Mouse (Mus musculus): ENCODE measurements around the gene Gsk3b. TPM values are rescaled to one million over a fixed set of nuclear protein-coding genes. Genes with fewer than 3 reads are reported as not detected.
"Not testable (repeated sequence)": the region's sequence is repeated elsewhere in the genome, so short reads cannot be mapped to it uniquely, and the experiment has no call there.

The Gsk3b gene
- total RNA-seq, 2 experiments from 2014 or later = 59.0 to 70.0 TPM

GRCm38 (mm10) chr16:38189952-38190351, 101.2 kb downstream of the Gsk3b start:
- no peak for DNase-seq

- DNase-seq = no peak
These were observed 101.7 kb downstream of the Gsk3b start for GRCm38 (mm10) chr16:38190531-38190930.

- no peak for DNase-seq
These were observed 102.7 kb downstream of the Gsk3b start for GRCm38 (mm10) chr16:38191460-38191859.

- DNase-seq = no peak
These were observed 103.8 kb downstream of the Gsk3b start for GRCm38 (mm10) chr16:38192640-38193039.

GRCm38 (mm10) chr16:38197299-38197698, 108.5 kb downstream of the Gsk3b start:
- peak; percentile 27 to 69 for DNase-seq

GRCm38 (mm10) chr16:38205272-38205671, 116.5 kb downstream of the Gsk3b start:
- no peak for DNase-seq

GRCm38 (mm10) chr16:38222491-38222890, 133.7 kb downstream of the Gsk3b start:
- not testable (repeated sequence) for DNase-seq

GRCm38 (mm10) chr16:38236936-38237585, 148.3 kb downstream of the Gsk3b start:
- no peak for DNase-seq

- peak in 1 of 2 experiments; percentile 34 for DNase-seq
These were observed 150.9 kb downstream of the Gsk3b start for GRCm38 (mm10) chr16:38239729-38240128.

- DNase-seq = no peak
These were observed 151.4 kb downstream of the Gsk3b start for GRCm38 (mm10) chr16:38240167-38240566.

GRCm38 (mm10) chr16:38244111-38244510, 155.3 kb downstream of the Gsk3b start:
- DNase-seq = no peak

GRCm38 (mm10) chr16:38245379-38245778, 156.6 kb downstream of the Gsk3b start:
- DNase-seq = no peak

GRCm38 (mm10) chr16:38245849-38246585, 157.2 kb downstream of the Gsk3b start:
- DNase-seq = no peak

GRCm38 (mm10) chr16:38248331-38248961, 159.6 kb downstream of the Gsk3b start:
- no peak for DNase-seq

- no peak for DNase-seq
These were observed 161.7 kb downstream of the Gsk3b start for GRCm38 (mm10) chr16:38250467-38250866.

GRCm38 (mm10) chr16:38254001-38254400, 165.2 kb downstream of the Gsk3b start:
- DNase-seq = peak; percentile 33 to 43

- no peak for DNase-seq
These were observed 166.3 kb downstream of the Gsk3b start for GRCm38 (mm10) chr16:38255107-38255506.

- DNase-seq = no peak
These were observed 167.1 kb downstream of the Gsk3b start for GRCm38 (mm10) chr16:38255927-38256326.

- DNase-seq = no peak
These were observed 182.8 kb downstream of the Gsk3b start for GRCm38 (mm10) chr16:38271601-38272000.

GRCm38 (mm10) chr16:38272483-38272882, 183.7 kb downstream of the Gsk3b start:
- no peak for DNase-seq

GRCm38 (mm10) chr16:38274737-38275136, 185.9 kb downstream of the Gsk3b start:
- no peak for DNase-seq

- DNase-seq = no peak
These were observed 191.0 kb downstream of the Gsk3b start for GRCm38 (mm10) chr16:38279794-38280193.

- no peak for DNase-seq
These were observed 192.2 kb downstream of the Gsk3b start for GRCm38 (mm10) chr16:38280951-38281350.

All from adrenal gland, postnatal 36 days (tissue).